Mouse (Mus musculus) stomach, embryonic 16.5 days (tissue): ENCODE data around the gene Hmgcs1. TPM values are rescaled to one million over a fixed set of nuclear protein-coding genes. Genes with fewer than 3 reads are reported as not detected.

Experiments used
- ATAC-seq: fragments of 200-750 bp; cut with Nextera tagmentation; 2 replicates; pipeline ENCODE4 v1.8.0; 2017; ENCODE audit warnings: moderate number of reproducible peaks, moderate TSS enrichment; ENCODE audit not compliant: insufficient read depth, low FRiP score
- H3K27ac ChIP-seq: fragments of 300-500 bp; sonication (generic); 2 replicates; pipeline ENCODE4 v1.5.1; 2014; ENCODE audit warnings: low read length
- H3K27me3 ChIP-seq: fragments of 300-500 bp; sonication (generic); 2 replicates; pipeline ENCODE4 v1.6.1; 2014; ENCODE audit warnings: low read length, control low read depth, mixed read lengths; ENCODE audit not compliant: control insufficient read depth, insufficient read depth
- H3K36me3 ChIP-seq: fragments of 300-500 bp; sonication (generic); 2 replicates; pipeline ENCODE4 v1.6.1; 2014; ENCODE audit warnings: low read length; ENCODE audit not compliant: control insufficient read depth, insufficient read depth
- H3K4me1 ChIP-seq: fragments of 300-500 bp; sonication (generic); 2 replicates; pipeline ENCODE4 v1.6.1; 2014; ENCODE audit warnings: low read length, control low read depth, mixed read lengths; ENCODE audit not compliant: control insufficient read depth, insufficient read depth
- H3K4me2 ChIP-seq: fragments of 300-500 bp; sonication (generic); 2 replicates; pipeline ENCODE4 v1.6.1; 2014; ENCODE audit warnings: low read depth, low read length, mixed read lengths
- H3K4me3 ChIP-seq: fragments of 300-500 bp; sonication (generic); replicated peaks from 2 replicates; pipeline ENCODE4 v1.5.1; 2014; ENCODE audit warnings: mild to moderate bottlenecking, low read length
- H3K9ac ChIP-seq: fragments of 300-500 bp; sonication (generic); 2 replicates; pipeline ENCODE4 v1.6.1; 2014; ENCODE audit warnings: low read length
- H3K9me3 ChIP-seq: fragments of 300-500 bp; sonication (generic); replicated peaks from 2 replicates; pipeline ENCODE4 v1.6.1; 2016; ENCODE audit warnings: low read length, control low read depth; ENCODE audit not compliant: control insufficient read depth
- WGBS: fragments of 180-500 bp; shearing (Covaris S2); extraction: QIAGEN DNeasy Blood & Tissue Kit; methylation state at CpG from one replicate; pipeline ENCODE4 v1.1.7; 2014; 5-methylcytosine and 5-hydroxymethylcytosine counted together
- polyA plus RNA-seq: library from polyadenylated mRNA; unstranded; fragments of >200 nt; fragmentation: Nextera tagmentation; extraction: Ambion mirVana; gene quantifications from 2 replicates; pipeline ENCODE4 v1.2.1, GENCODE M21; 2015

Gene Hmgcs1
- polyA plus RNA-seq, 1 experiment from 2014 or later: 209 TPM

DNA sequence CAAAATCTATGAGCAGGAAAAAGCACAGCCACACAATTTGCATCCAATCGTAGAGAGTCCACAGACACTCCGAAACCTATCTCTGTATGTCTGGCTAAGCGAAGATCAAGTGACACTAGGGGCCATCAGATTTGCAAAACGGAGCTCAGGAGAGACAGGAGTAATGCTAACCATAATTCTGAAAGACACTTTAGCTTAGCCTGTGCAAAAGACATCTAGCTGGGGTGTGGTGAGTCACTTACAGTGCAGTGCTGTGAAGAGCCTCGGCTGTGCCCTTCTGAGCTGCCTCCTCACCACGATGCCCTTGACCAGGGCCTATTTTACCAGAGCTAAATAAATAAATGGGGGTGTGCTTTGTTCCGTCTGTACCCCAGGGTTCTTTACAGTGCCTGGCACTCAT is 39.2 kb downstream of the Hmgcs1 start:
- Histone ChIP-seq H3K4me2 (no peak overlapping the region), H3K27ac (no peak overlapping the region), H3K4me1 (no peaks in the 10 kb centered on the region), H3K9me3 (no peaks in the 10 kb centered on the region), H3K4me3 (no peak overlapping the region), H3K9ac (no peak overlapping the region), H3K36me3 (no peaks in the 10 kb centered on the region), H3K27me3 (no peaks in the 10 kb centered on the region)
- 81% methylated on average over 7 of the region's 7 CpGs for WGBS
- no peak for ATAC-seq

DNA sequence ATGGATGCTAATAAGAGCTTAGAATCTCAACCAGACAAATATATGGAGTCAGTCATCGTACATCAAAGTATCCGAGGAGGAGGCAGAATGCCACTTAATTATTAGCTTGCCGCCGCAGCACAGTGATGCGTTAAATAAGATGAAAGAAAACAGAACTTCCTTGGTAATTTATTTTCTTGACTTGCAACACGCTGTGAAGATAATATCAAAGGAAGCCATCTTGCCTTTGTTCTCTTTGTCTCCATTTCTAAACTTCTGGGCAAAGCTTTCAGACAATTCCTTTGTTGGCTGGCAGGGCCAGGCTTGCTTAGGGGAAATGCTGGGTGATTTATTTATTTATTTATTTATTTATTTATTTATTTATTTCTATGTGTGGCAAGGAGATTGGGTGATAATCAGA is 41.3 kb downstream of the Hmgcs1 start:
- H3K4me3 ChIP-seq: no peak overlapping the region
- H3K9me3 ChIP-seq: no peaks in the 10 kb centered on the region
- WGBS: 64% methylated on average over 6 of the region's 6 CpGs
- no peak overlapping the region for H3K4me2 ChIP-seq
- no peaks in the 10 kb centered on the region for H3K36me3 ChIP-seq
- no peaks in the 10 kb centered on the region for H3K4me1 ChIP-seq
- no peak overlapping the region for H3K9ac ChIP-seq
- no peak for ATAC-seq
- H3K27ac ChIP-seq: no peak overlapping the region
- H3K27me3 ChIP-seq: no peaks in the 10 kb centered on the region

DNA sequence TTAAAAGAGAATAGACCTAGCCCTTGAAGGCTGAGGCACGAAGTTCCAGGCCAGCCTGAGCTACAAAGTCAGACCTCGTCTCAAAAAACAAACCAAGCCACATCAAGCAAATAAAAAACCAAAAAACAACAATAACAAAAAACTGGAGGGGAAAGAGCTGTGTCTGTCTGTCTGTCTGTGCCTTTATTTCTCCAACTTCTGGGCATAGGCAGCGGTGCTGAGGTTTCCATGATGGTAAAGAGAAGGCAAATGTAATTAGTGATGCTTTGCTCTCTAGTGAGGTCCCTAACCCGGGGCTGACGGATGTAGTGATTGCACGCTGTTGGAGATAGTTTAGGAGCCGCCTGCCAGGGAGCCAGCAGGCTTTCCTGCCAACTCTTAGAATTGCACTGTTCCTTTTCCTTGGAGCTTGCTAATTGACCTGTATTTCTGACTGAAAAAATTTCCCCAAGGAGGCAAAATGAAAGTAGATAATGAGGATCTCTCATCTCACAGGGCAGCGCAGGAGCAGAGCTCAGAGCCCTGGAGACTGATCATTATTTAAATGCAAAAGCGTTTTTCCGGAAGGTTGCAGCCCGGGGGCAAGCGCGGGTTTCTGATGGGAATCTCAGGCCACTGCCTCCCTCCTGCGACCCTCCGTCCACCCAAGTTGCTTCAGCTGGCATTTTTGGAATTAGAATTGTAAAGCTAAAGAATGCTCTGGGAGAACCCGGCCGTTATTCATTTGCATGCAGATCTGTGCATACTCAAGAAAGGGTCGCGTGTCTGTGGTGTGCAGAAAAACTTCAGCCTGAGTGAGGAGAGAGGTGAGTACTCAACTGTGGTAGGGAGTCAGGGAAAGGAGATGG is 51.4 kb downstream of the Hmgcs1 start:
- Histone ChIP-seq H3K9me3 (no peaks in the 10 kb centered on the region), H3K9ac (peak overlapping the region; percentile 31; the same call in 1 of the 2 replicates), H3K36me3 (no peaks in the 10 kb centered on the region), H3K27ac (no peak overlapping the region), H3K4me2 (peak overlapping the region; percentile 48), H3K4me1 (0 out of 2 replicates have a peak, but pooled peaks cover 3% of the 10 kb centered on the region), H3K27me3 (no peaks in the 10 kb centered on the region), H3K4me3 (peak overlapping the region; percentile 29)
- no peak for ATAC-seq
- 14% methylated on average over 19 of the region's 19 CpGs for WGBS

DNA sequence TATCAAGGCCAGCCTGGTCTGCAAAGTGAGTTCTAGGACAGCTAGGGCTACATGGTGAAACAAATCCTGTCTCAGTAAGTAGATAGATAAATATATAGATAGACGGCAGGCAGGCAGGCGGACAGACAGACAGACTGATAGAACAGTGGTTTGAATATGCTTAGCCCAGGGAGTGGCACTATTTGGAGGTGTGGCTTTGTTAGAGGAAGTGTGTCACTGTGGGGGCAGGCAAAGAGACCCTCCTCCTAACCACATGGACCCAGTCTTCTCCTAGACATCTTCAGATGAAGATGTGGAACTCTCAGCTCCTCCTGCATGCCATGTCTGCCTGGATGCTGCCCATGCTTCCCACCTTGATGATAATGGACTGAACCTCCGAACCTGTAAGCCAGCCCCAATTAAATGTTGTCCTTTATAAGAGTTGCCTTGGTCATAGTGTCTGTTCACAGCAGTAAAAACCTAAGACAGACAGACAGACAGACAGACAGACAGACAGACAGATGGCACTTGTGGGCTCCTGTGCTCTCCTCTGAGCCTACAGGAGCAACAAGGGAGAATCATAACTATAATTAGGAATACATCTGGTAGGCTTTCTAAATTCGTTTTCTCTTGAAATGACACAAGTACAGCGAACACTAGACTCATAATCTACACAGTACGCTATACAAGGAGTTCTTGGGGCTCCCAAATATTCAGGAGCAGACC is 52.7 kb downstream of the Hmgcs1 start:
- Histone ChIP-seq H3K4me2 (no peak overlapping the region), H3K36me3 (no peaks in the 10 kb centered on the region), H3K9ac (no peak overlapping the region), H3K9me3 (no peaks in the 10 kb centered on the region), H3K4me1 (0 out of 2 replicates have a peak, but pooled peaks cover 3% of the 10 kb centered on the region), H3K27ac (no peak overlapping the region), H3K27me3 (no peaks in the 10 kb centered on the region), H3K4me3 (no peak overlapping the region)
- 81% methylated on average over 6 of the region's 6 CpGs for WGBS
- ATAC-seq: no peak

DNA sequence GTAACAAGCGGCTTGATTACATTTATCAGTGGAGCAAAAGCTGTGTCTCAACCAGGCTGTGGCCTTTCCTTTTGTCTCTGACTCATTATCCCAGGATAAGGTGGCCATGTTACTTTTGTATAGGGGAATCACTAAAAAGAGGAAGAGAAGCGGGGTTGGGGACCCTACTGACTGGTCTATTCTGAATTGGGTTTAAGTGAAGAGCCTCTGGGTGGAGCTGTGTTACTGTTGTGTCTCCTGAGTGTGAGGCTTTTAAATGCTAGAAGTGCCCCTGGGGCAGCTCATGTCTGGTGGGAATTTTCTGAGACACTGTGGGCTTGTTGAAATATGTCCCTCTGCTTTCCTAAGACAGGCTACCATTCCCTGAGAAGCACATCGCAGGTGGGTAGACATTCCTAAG is 53.3 kb downstream of the Hmgcs1 start:
- Histone ChIP-seq H3K27ac (no peak overlapping the region), H3K9me3 (no peaks in the 10 kb centered on the region), H3K9ac (no peak overlapping the region), H3K36me3 (no peaks in the 10 kb centered on the region), H3K4me3 (no peak overlapping the region), H3K4me1 (0 out of 2 replicates have a peak, but pooled peaks cover 3% of the 10 kb centered on the region), H3K4me2 (no peak overlapping the region), H3K27me3 (no peaks in the 10 kb centered on the region)
- WGBS: 82% methylated on average over 3 of the region's 3 CpGs
- ATAC-seq: no peak

DNA sequence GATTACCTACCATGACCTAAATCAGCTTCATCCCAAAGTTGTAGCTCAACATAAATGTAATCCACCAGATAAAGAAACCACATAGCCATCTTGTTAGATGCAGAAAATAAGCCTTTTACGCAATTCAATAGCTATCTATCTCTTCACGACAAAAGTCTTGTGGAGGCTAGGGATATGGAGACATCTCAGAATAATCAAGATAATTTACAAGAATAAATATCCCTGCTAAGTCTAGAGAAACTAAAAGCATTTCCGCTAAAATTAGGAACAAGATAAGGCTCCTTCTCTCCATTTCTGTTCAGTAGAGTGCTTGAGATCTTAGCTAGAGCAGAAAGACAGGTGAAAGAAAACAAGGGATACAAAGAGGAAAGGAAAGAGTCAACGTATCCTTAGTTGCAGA is 56.8 kb downstream of the Hmgcs1 start:
- Histone ChIP-seq H3K4me1 (no peaks in the 10 kb centered on the region), H3K9me3 (no peaks in the 10 kb centered on the region), H3K4me2 (no peak overlapping the region), H3K27ac (no peak overlapping the region), H3K9ac (no peak overlapping the region), H3K4me3 (no peak overlapping the region), H3K27me3 (no peaks in the 10 kb centered on the region), H3K36me3 (no peaks in the 10 kb centered on the region)
- ATAC-seq: no peak
- WGBS: 80% methylated on average over 4 of the region's 4 CpGs

DNA sequence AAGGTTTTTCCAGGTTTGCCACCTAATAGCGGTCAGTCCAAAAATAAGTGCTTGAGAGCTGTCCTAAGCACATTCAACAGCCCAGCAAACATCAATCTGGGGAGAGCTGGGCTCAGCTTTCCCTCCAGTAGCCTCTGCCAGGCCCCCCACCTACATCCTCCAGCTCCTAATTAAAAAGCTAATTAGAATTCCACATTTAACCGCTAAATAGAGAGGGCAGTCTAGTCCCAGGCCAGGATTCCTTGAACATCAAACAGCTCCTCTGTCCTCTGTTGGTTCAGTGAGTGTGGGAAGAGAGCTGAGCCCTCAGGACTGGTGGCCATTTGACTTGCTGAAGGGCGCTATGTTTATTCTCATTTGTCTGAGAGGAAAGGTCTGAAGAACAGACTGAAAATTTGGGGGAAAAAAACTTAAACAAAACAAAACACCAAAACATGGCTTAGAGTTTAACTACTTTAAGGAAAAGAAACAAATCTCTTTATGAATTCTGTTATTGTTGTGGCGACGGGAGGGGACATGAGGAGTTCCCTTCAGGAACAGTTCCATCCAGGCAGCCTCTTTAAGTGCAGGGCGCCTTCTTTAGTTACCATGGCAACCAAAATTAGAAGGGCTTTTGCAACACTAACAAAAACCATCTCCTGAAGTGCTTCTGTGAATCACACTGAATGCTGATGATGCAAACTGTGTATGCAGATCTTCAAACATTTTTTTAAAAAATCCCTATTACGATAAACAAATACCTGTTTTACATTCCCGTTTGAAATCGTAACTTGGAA is 63.9 kb downstream of the Hmgcs1 start:
- H3K9me3 ChIP-seq: no peaks in the 10 kb centered on the region
- no peak for ATAC-seq
- WGBS: 60% methylated on average over 9 of the region's 9 CpGs

DNA sequence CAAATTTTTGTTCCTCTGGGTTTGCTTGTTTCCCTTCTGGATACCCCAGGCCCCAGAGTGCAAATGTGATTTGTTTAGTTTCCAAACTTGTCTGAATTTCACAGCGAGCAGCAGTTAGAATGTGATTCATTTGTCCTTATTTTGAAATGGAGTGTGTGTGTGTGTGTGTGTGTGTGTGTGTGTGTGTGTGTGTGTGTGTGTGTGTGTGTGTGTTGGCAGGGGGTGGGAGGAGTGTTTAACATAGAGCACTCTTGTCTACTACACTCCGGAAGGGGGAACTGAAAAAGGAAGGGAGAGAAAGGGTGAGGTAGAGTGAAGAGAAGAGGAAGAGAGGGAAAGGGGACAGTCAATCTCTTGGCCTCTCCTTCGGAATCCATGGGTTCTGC is 64.4 kb downstream of the Hmgcs1 start:
- H3K27me3 ChIP-seq: no peaks in the 10 kb centered on the region
- H3K4me3 ChIP-seq: no peak overlapping the region
- H3K4me1 ChIP-seq: peaks cover 11% of the 10 kb centered on the region
- H3K9ac ChIP-seq: no peak overlapping the region
- 37% methylated on average over 3 of the region's 3 CpGs for WGBS
- H3K36me3 ChIP-seq: no peaks in the 10 kb centered on the region
- H3K9me3 ChIP-seq: no peaks in the 10 kb centered on the region
- no peak overlapping the region for H3K27ac ChIP-seq
- peak overlapping the region; percentile 96 for H3K4me2 ChIP-seq
- ATAC-seq: no peak

More for the DNA sequence above, 63.9 kb downstream of the Hmgcs1 start:
- Histone ChIP-seq H3K27ac (no peak overlapping the region), H3K27me3 (no peaks in the 10 kb centered on the region), H3K4me3 (no peak overlapping the region), H3K4me2 (no peak overlapping the region), H3K36me3 (no peaks in the 10 kb centered on the region), H3K9ac (no peak overlapping the region), H3K4me1 (peaks cover 11% of the 10 kb centered on the region)

DNA sequence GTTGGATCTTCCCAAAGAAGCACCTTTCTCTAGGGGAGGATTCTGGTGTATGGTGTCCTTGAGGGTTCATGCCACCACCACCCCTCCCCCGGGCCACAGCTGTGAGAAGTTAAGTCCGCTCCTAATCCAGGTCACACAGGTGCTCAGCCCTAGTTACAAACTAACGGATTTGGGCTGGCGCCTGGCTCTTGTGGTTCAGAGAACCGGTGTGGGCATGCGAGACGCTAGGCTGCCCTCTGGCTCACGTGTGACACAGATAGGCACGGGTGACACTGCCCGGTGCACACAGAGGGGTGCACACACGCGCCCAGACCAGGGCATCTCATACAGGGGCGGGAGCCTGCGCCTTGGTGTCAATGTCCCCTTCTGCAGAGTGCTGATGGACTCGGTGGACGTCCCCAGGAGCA is 65.0 kb downstream of the Hmgcs1 start:
- H3K9ac ChIP-seq: peak overlapping the region; percentile 77
- WGBS: 2% methylated on average over 16 of the region's 16 CpGs
- peak; percentile 55 for ATAC-seq

More for the DNA sequence above, 65.0 kb downstream of the Hmgcs1 start:
- H3K9me3 ChIP-seq: no peaks in the 10 kb centered on the region
- H3K27me3 ChIP-seq: no peaks in the 10 kb centered on the region
- H3K36me3 ChIP-seq: no peaks in the 10 kb centered on the region
- H3K27ac ChIP-seq: no peak overlapping the region
- peak overlapping the region; percentile 96 for H3K4me2 ChIP-seq
- peak overlapping the region; percentile 63 for H3K4me3 ChIP-seq
- peaks cover 11% of the 10 kb centered on the region for H3K4me1 ChIP-seq
